Mouse (Mus musculus) heart, postnatal 0 days (tissue): ENCODE results near the gene Igdcc4.

Source experiments
- CTCF ChIP-seq: IDR thresholded peaks from 2 replicates; pipeline ENCODE4 v1.5.1; 2016; ENCODE audit warnings: antibody characterized with exemption, control low read depth, low read depth
- EP300 ChIP-seq: IDR thresholded peaks from 2 replicates; pipeline ENCODE4 v1.6.1; 2016; ENCODE audit warnings: antibody characterized with exemption, low read depth

GRCm38 (mm10) chr9:65113694-65114093, 12.4 kb downstream of the Igdcc4 start:
- TF ChIP-seq CTCF (no peak), EP300 (no peak)
